Mouse (Mus musculus) brown adipose tissue, adult 24 weeks (tissue): ENCODE measurements around the gene Gm10959. TPM values are rescaled to one million over a fixed set of nuclear protein-coding genes. Genes with fewer than 3 reads are reported as not detected.

Experiments used
- polyA plus RNA-seq: library from polyadenylated mRNA; stranded (reverse); fragments of >200 nt; gene quantifications from 2 replicates; pipeline ENCODE4 v1.2.4, GENCODE M21; 2012; ENCODE audit not compliant: missing spikeins, insufficient read depth, insufficient read length

The Gm10959 gene
- polyA plus RNA-seq, 1 experiment: not detected

Other genes starting within 250 kb of the Gm10959 start
- gene Pde5a, start 190.4 kb downstream of the Gm10959 start, polyA plus RNA-seq: 0.91 and 1.9 TPM in 2 replicates
- gene Fabp2, start 24.3 kb downstream of the Gm10959 start, polyA plus RNA-seq: not detected in 2 replicates
- gene 1810037I17Rik, start 4.8 kb upstream of the Gm10959 start, polyA plus RNA-seq: 85.1 and 99.1 TPM in 2 replicates
- 4.3 and 5.4 TPM in 2 replicates for gene Usp53, start 65.2 kb upstream of the Gm10959 start, polyA plus RNA-seq
- gene Myoz2, start 115.7 kb upstream of the Gm10959 start, polyA plus RNA-seq: 5.9 and 7.5 TPM in 2 replicates